Mouse (Mus musculus): ENCODE measurements around the gene D630045J12Rik. TPM values are rescaled to one million over a fixed set of nuclear protein-coding genes. Genes with fewer than 3 reads are reported as not detected.
A peak's percentile ranks its signal among the peaks of the same experiment; 100 is the strongest.

Gene D630045J12Rik
- polyA plus RNA-seq, 1 experiment from 2014 or later: 0.28 TPM

- Histone ChIP-seq H3K36me3 (no peaks in the 10 kb centered on the region), H3K27me3 (no peaks in the 10 kb centered on the region), H3K4me1 (replicated peaks) (peaks cover 19% of the 10 kb centered on the region), H3K27ac (no peak overlapping the region), H3K9ac (no peak overlapping the region), H3K4me2 (no peak overlapping the region), H3K9me3 (replicated peaks) (no peaks in the 10 kb centered on the region), H3K4me3 (replicated peaks) (no peak overlapping the region)
- no peak for ATAC-seq (ENCODE audit: low read depth)
- WGBS (ENCODE audit: insufficient replicate concordance): 76% methylated on average over 10 of the region's 10 CpGs
- DNase-seq: no peak
Measured at GRCm38 (mm10) chr6:38148626-38149025, 105.2 kb downstream of the D630045J12Rik start.

- Histone ChIP-seq H3K27me3 (no peaks in the 10 kb centered on the region), H3K4me3 (replicated peaks) (no peak overlapping the region), H3K36me3 (no peaks in the 10 kb centered on the region), H3K27ac (no peak overlapping the region), H3K4me2 (no peak overlapping the region), H3K4me1 (replicated peaks) (peaks cover 14% of the 10 kb centered on the region), H3K9ac (no peak overlapping the region), H3K9me3 (replicated peaks) (no peaks in the 10 kb centered on the region)
- DNase-seq (no peak), ATAC-seq (ENCODE audit: low read depth) (no peak)
- 70% methylated on average over 5 of the region's 5 CpGs for WGBS (ENCODE audit: insufficient replicate concordance)
Measured at GRCm38 (mm10) chr6:38147301-38147700, 106.5 kb downstream of the D630045J12Rik start.

GRCm38 (mm10) chr6:38145463-38146065, 108.2 kb downstream of the D630045J12Rik start:
- no peak overlapping the region for H3K27ac ChIP-seq
- no peak for DNase-seq

GRCm38 (mm10) chr6:38144161-38144998, 109.4 kb downstream of the D630045J12Rik start:
- DNase-seq: no peak
- H3K36me3 ChIP-seq: no peaks in the 10 kb centered on the region
- no peaks in the 10 kb centered on the region for H3K27me3 ChIP-seq
- H3K27ac ChIP-seq: peak overlapping the region; percentile 48
- no peaks in the 10 kb centered on the region for H3K9me3 ChIP-seq (replicated peaks)
- H3K4me1 ChIP-seq (replicated peaks): peaks cover 14% of the 10 kb centered on the region
- H3K4me3 ChIP-seq (replicated peaks): no peak overlapping the region
- ATAC-seq (ENCODE audit: low read depth): no peak
- no peak overlapping the region for H3K9ac ChIP-seq
- no peak overlapping the region for H3K4me2 ChIP-seq
- WGBS (ENCODE audit: insufficient replicate concordance): 70% methylated on average over 9 of the region's 9 CpGs

More at GRCm38 (mm10) chr6:38145463-38146065, 108.2 kb downstream of the D630045J12Rik start:
- no peak overlapping the region for H3K4me3 ChIP-seq (replicated peaks)
- H3K9ac ChIP-seq: no peak overlapping the region
- ATAC-seq (ENCODE audit: low read depth): no peak
- no peaks in the 10 kb centered on the region for H3K27me3 ChIP-seq
- no peak overlapping the region for H3K4me2 ChIP-seq
- H3K36me3 ChIP-seq: no peaks in the 10 kb centered on the region
- 65% methylated on average over 8 of the region's 8 CpGs for WGBS (ENCODE audit: insufficient replicate concordance)
- H3K9me3 ChIP-seq (replicated peaks): no peaks in the 10 kb centered on the region
- peaks cover 14% of the 10 kb centered on the region for H3K4me1 ChIP-seq (replicated peaks)

GRCm38 (mm10) chr6:38140402-38140801, 113.4 kb downstream of the D630045J12Rik start:
- peaks cover 10% of the 10 kb centered on the region for H3K4me1 ChIP-seq (replicated peaks)
- no peaks in the 10 kb centered on the region for H3K27me3 ChIP-seq
- H3K4me3 ChIP-seq (replicated peaks): no peak overlapping the region
- DNase-seq (no peak), ATAC-seq (ENCODE audit: low read depth) (no peak)
- WGBS (ENCODE audit: insufficient replicate concordance): 71% methylated on average over 9 of the region's 9 CpGs
- H3K9ac ChIP-seq: no peak overlapping the region
- no peak overlapping the region for H3K4me2 ChIP-seq
- H3K36me3 ChIP-seq: no peaks in the 10 kb centered on the region
- no peaks in the 10 kb centered on the region for H3K9me3 ChIP-seq (replicated peaks)
- no peak overlapping the region for H3K27ac ChIP-seq

- H3K9me3 ChIP-seq (replicated peaks): no peaks in the 10 kb centered on the region
- no peak for ATAC-seq (ENCODE audit: low read depth)
- no peak overlapping the region for H3K9ac ChIP-seq
- H3K4me1 ChIP-seq (replicated peaks): peaks cover 4% of the 10 kb centered on the region
- H3K4me2 ChIP-seq: no peak overlapping the region
- no peak for DNase-seq
- no peaks in the 10 kb centered on the region for H3K36me3 ChIP-seq
- H3K27ac ChIP-seq: no peak overlapping the region
- H3K27me3 ChIP-seq: no peaks in the 10 kb centered on the region
- H3K4me3 ChIP-seq (replicated peaks): no peak overlapping the region
- WGBS (ENCODE audit: insufficient replicate concordance): 68% methylated on average over 3 of the region's 3 CpGs
Measured at GRCm38 (mm10) chr6:38139086-38139485, 114.7 kb downstream of the D630045J12Rik start.

GRCm38 (mm10) chr6:38134806-38135559, 118.8 kb downstream of the D630045J12Rik start:
- no peaks in the 10 kb centered on the region for H3K4me1 ChIP-seq (replicated peaks)
- H3K9ac ChIP-seq: no peak overlapping the region
- ATAC-seq (ENCODE audit: low read depth): no peak
- WGBS (ENCODE audit: insufficient replicate concordance): 67% methylated on average over 8 of the region's 8 CpGs
- no peak overlapping the region for H3K27ac ChIP-seq
- no peaks in the 10 kb centered on the region for H3K36me3 ChIP-seq
- DNase-seq: no peak
- no peaks in the 10 kb centered on the region for H3K27me3 ChIP-seq
- H3K9me3 ChIP-seq (replicated peaks): no peaks in the 10 kb centered on the region
- H3K4me3 ChIP-seq (replicated peaks): no peak overlapping the region
- no peak overlapping the region for H3K4me2 ChIP-seq

GRCm38 (mm10) chr6:38131801-38132231, 122.0 kb downstream of the D630045J12Rik start:
- no peak for DNase-seq
- H3K27me3 ChIP-seq: no peaks in the 10 kb centered on the region
- no peak overlapping the region for H3K4me2 ChIP-seq
- H3K9ac ChIP-seq: no peak overlapping the region
- peaks cover 4% of the 10 kb centered on the region; the same call in 1 of the 2 replicates for H3K4me1 ChIP-seq (replicated peaks)
- H3K4me3 ChIP-seq (replicated peaks): no peak overlapping the region
- no peak for ATAC-seq (ENCODE audit: low read depth)
- H3K27ac ChIP-seq: no peak overlapping the region
- WGBS (ENCODE audit: insufficient replicate concordance): 66% methylated on average over 4 of the region's 4 CpGs
- no peaks in the 10 kb centered on the region for H3K36me3 ChIP-seq
- H3K9me3 ChIP-seq (replicated peaks): no peaks in the 10 kb centered on the region

GRCm38 (mm10) chr6:38129883-38130282, 123.9 kb downstream of the D630045J12Rik start:
- no peak overlapping the region for H3K4me2 ChIP-seq
- H3K36me3 ChIP-seq: no peaks in the 10 kb centered on the region
- 83% methylated on average over 5 of the region's 5 CpGs for WGBS (ENCODE audit: insufficient replicate concordance)

GRCm38 (mm10) chr6:38128115-38128514, 125.7 kb downstream of the D630045J12Rik start:
- H3K4me3 ChIP-seq (replicated peaks): no peak overlapping the region
- peaks cover 12% of the 10 kb centered on the region for H3K4me1 ChIP-seq (replicated peaks)
- no peak overlapping the region for H3K4me2 ChIP-seq
- no peak for DNase-seq
- no peak for ATAC-seq (ENCODE audit: low read depth)
- no peaks in the 10 kb centered on the region for H3K36me3 ChIP-seq
- H3K27ac ChIP-seq: no peak overlapping the region
- H3K9me3 ChIP-seq (replicated peaks): no peaks in the 10 kb centered on the region
- no peaks in the 10 kb centered on the region for H3K27me3 ChIP-seq
- 78% methylated on average over 14 of the region's 14 CpGs for WGBS (ENCODE audit: insufficient replicate concordance)
- no peak overlapping the region for H3K9ac ChIP-seq

More at GRCm38 (mm10) chr6:38129883-38130282, 123.9 kb downstream of the D630045J12Rik start:
- Histone ChIP-seq H3K4me3 (replicated peaks) (no peak overlapping the region), H3K9me3 (replicated peaks) (no peaks in the 10 kb centered on the region), H3K27ac (no peak overlapping the region), H3K4me1 (replicated peaks) (peaks cover 12% of the 10 kb centered on the region; the same call in 1 of the 2 replicates), H3K9ac (no peak overlapping the region), H3K27me3 (no peaks in the 10 kb centered on the region)
- ATAC-seq (ENCODE audit: low read depth) (no peak), DNase-seq (no peak)

GRCm38 (mm10) chr6:38125462-38125861, 128.3 kb downstream of the D630045J12Rik start:
- WGBS (ENCODE audit: insufficient replicate concordance): 62% methylated on average over 3 of the region's 3 CpGs
- H3K4me3 ChIP-seq (replicated peaks): no peak overlapping the region
- H3K9me3 ChIP-seq (replicated peaks): no peaks in the 10 kb centered on the region
- no peaks in the 10 kb centered on the region for H3K36me3 ChIP-seq
- no peaks in the 10 kb centered on the region for H3K27me3 ChIP-seq
- peaks cover 12% of the 10 kb centered on the region for H3K4me1 ChIP-seq (replicated peaks)
- H3K27ac ChIP-seq: no peak overlapping the region
- H3K4me2 ChIP-seq: no peak overlapping the region
- ATAC-seq (ENCODE audit: low read depth) (no peak), DNase-seq (no peak)
- no peak overlapping the region for H3K9ac ChIP-seq

Data from liver, embryonic 13.5 days (tissue).